Comparison of ENCODE assay signal across 15 mouse cellular contexts in genomic region chr17:29293807-29294605, GRCm38 (mm10). TPM values are rescaled to one million over a fixed set of nuclear protein-coding genes. Genes with fewer than 3 reads are reported as not detected.
DNase-seq lines count a peak whose midpoint lies in the region; ATAC-seq lines count a peak whose summit lies in the region.
"Had no signal": no experiment of that assay in that cellular context is flagged by ENCODE, and none has a peak within 500 bp of the region (broad histone marks: within the 10 kb centered on the region; RNA-seq: fewer than 3 reads in every experiment).

No protein-coding gene starts in this region.

- ATAC-seq in heart, embryonic 12.5 days (ENCODE audit: insufficient number of reproducible peaks, low FRiP score), result no peak
- ATAC-seq in inflammation-experienced regulatory T-cells, adult 6 months, result no peak

- 78% methylated on average over 9 of the region's 9 CpGs for WGBS in heart, embryonic 12.5 days

- H3K36me3 ChIP-seq in heart, embryonic 12.5 days, result peaks cover 62% of the 10 kb centered on the region

- no peaks in the 10 kb centered on the region for H3K4me1 ChIP-seq in heart, embryonic 12.5 days (replicated peaks)
- H3K4me1 ChIP-seq: midbrain, embryonic 12.5 days; neural tube, embryonic 13.5 days had no signal

- no peak overlapping the region for H3K9ac ChIP-seq in heart, embryonic 12.5 days
- H3K9ac ChIP-seq: midbrain, embryonic 12.5 days; neural tube, embryonic 13.5 days had no signal

- H3K4me3 ChIP-seq in heart, embryonic 12.5 days, result no peak overlapping the region
- H3K4me3 ChIP-seq: midbrain, embryonic 12.5 days; neural tube, embryonic 13.5 days had no signal

- H3K27ac ChIP-seq in heart, embryonic 12.5 days (ENCODE audit: poor library complexity, severe bottlenecking), result no peak overlapping the region
- H3K27ac ChIP-seq: midbrain, embryonic 12.5 days; neural tube, embryonic 13.5 days had no signal

- H3K9me3 ChIP-seq in heart, embryonic 12.5 days (replicated peaks), result no peaks in the 10 kb centered on the region
- H3K9me3 ChIP-seq: midbrain, embryonic 12.5 days; neural tube, embryonic 13.5 days had no signal

- no peaks in the 10 kb centered on the region for H3K27me3 ChIP-seq in heart, embryonic 12.5 days (replicated peaks)
- H3K27me3 ChIP-seq: CH12.LX; midbrain, embryonic 12.5 days; neural tube, embryonic 13.5 days had no signal

- peak; percentile 57 to 67 for DNase-seq in heart, postnatal 10 days
- peak; percentile 38 for DNase-seq in brain, adult 2 months (ENCODE audit: low read depth, low spot score)
- peak; percentile 54 for DNase-seq in heart, postnatal 4 days
- peak; percentile 36 to 73 for DNase-seq in kidney, postnatal 25 days
- DNase-seq in thymus, postnatal 25 days, result no peak
- DNase-seq in layer of hippocampus, postnatal 14 days (ENCODE audit: low spot score in 2 of 2), result no peak
- DNase-seq: adrenal gland, postnatal 36 days; cerebellum, adult 9-10 months; layer of hippocampus, adult 9-11 months; right cerebral cortex, postnatal 14 days had no signal

- no peak overlapping the region for H3K4me2 ChIP-seq in heart, embryonic 12.5 days
- H3K4me2 ChIP-seq: midbrain, embryonic 12.5 days; neural tube, embryonic 13.5 days had no signal

- intact Hi-C loops in heart, postnatal 10 days (cut with DNase I), result loop anchor here (2.0 kb wide), 1 partner anchor 77 kb away; no protein-coding TSS in a partner anchor

RNA-seq across cellular contexts. Expression of gene Pi16, which starts 23.5 kb away (rescaled TPM):
- total RNA-seq in heart, postnatal 10 days (2021), result 10 to 100 TPM; 26.9 to 33.9 TPM
- polyA plus RNA-seq in heart, embryonic 12.5 days (2016; fragmentation: Nextera tagmentation; extraction: Ambion mirVana), result 4.0 and 4.5 TPM in 2 replicates
- 10 to 100 TPM in 1 of 2 experiments, 1 to 10 TPM in 1; 8.8 to 10.2 TPM for total RNA-seq in heart, postnatal 4 days (2021)
- under 1 TPM; 0.30 to 0.57 (median 0.53) TPM for polyA plus RNA-seq in inflammation-experienced regulatory T-cells, adult 6 months (2017; shearing (Covaris generic))
- 1 to 10 TPM; 1.6 to 1.9 TPM for total RNA-seq in layer of hippocampus, postnatal 14 days (2021)

RNA-seq across cellular contexts. Expression of gene BC004004, which starts 25.4 kb away (rescaled TPM):
- total RNA-seq in heart, postnatal 10 days (2021), result 100 to 1,000 TPM; 193 to 194 TPM
- polyA plus RNA-seq in heart, embryonic 12.5 days (2016; fragmentation: Nextera tagmentation; extraction: Ambion mirVana), result 80.0 and 87.6 TPM in 2 replicates
- total RNA-seq in heart, postnatal 4 days (2021), result 100 to 1,000 TPM; 158 to 161 TPM
- polyA plus RNA-seq in inflammation-experienced regulatory T-cells, adult 6 months (2017; shearing (Covaris generic)), result 100 to 1,000 TPM; 120 to 122 (median 120) TPM
- 10 to 100 TPM; 88.1 to 93.8 TPM for total RNA-seq in layer of hippocampus, postnatal 14 days (2021)

RNA-seq across cellular contexts. Expression of gene Ppil1, which starts 30.0 kb away (rescaled TPM):
- 10 to 100 TPM; 31.2 to 34.1 TPM for total RNA-seq in heart, postnatal 10 days (2021)
- 101 and 112 TPM in 2 replicates for polyA plus RNA-seq in heart, embryonic 12.5 days (2016; fragmentation: Nextera tagmentation; extraction: Ambion mirVana)
- total RNA-seq in heart, postnatal 4 days (2021), result 10 to 100 TPM; 39.5 to 39.6 TPM
- polyA plus RNA-seq in inflammation-experienced regulatory T-cells, adult 6 months (2017; shearing (Covaris generic)), result 100 to 1,000 TPM in 1 of 3 experiments, 10 to 100 TPM in 2; 59.0 to 107 (median 62.4) TPM
- total RNA-seq in layer of hippocampus, postnatal 14 days (2021), result 10 to 100 TPM; 17.3 to 18.1 TPM

RNA-seq across cellular contexts. Expression of gene Mtch1, which starts 53.7 kb away (rescaled TPM):
- 100 to 1,000 TPM; 345 to 350 TPM for total RNA-seq in heart, postnatal 10 days (2021)
- 317 and 330 TPM in 2 replicates for polyA plus RNA-seq in heart, embryonic 12.5 days (2016; fragmentation: Nextera tagmentation; extraction: Ambion mirVana)
- total RNA-seq in heart, postnatal 4 days (2021), result 100 to 1,000 TPM; 358 to 374 TPM
- 10 to 100 TPM; 13.4 to 15.9 (median 13.4) TPM for polyA plus RNA-seq in inflammation-experienced regulatory T-cells, adult 6 months (2017; shearing (Covaris generic))
- total RNA-seq in layer of hippocampus, postnatal 14 days (2021), result 100 to 1,000 TPM; 525 to 527 TPM

RNA-seq across cellular contexts. Expression of gene Cpne5, which starts 56.0 kb away (rescaled TPM):
- 1 to 10 TPM; 2.7 to 5.7 TPM for total RNA-seq in heart, postnatal 10 days (2021)
- polyA plus RNA-seq in heart, embryonic 12.5 days (2016; fragmentation: Nextera tagmentation; extraction: Ambion mirVana), result 20.4 and 24.1 TPM in 2 replicates
- 1 to 10 TPM; 5.9 to 8.4 TPM for total RNA-seq in heart, postnatal 4 days (2021)
- polyA plus RNA-seq in inflammation-experienced regulatory T-cells, adult 6 months (2017; shearing (Covaris generic)), result 1 to 10 TPM in 2 of 3 experiments, under 1 TPM in 1; 0.59 to 2.4 (median 1.7) TPM
- total RNA-seq in layer of hippocampus, postnatal 14 days (2021), result 10 to 100 TPM; 42.5 to 48.4 TPM

Comparison
In these comparisons a context has a peak if more than half of its experiments do, and no peak if none do; other contexts are left out.
1. DNase-seq: peak in heart, postnatal 10 days (2 of 2), brain, adult 2 months (single experiment), heart, postnatal 4 days (single experiment) and kidney, postnatal 25 days (2 of 2); none in thymus, postnatal 25 days (single experiment) and layer of hippocampus, postnatal 14 days (0 of 2).